Mouse (Mus musculus): ENCODE measurements around the gene Fndc3b.

GRCm38 (mm10) chr3:27494066-27494465 lies 217.0 kb downstream of the Fndc3b start:
- TF ChIP-seq CTCF (IDR thresholded peaks at IDR 0.05; ENCODE audit: extremely low read depth, insufficient read depth, low read length) (no peak), POLR2A (IDR thresholded peaks at IDR 0.05; ENCODE audit: extremely low read depth, insufficient read depth, low read length) (no peak)

All from cortical plate, adult 2 months (tissue).